Mouse (Mus musculus) bone marrow macrophage, adult 2 months (primary cell): ENCODE results near the gene Tbc1d13.

ENCODE experiments used
- CTCF ChIP-seq: IDR thresholded peaks from 2 replicates; pipeline ENCODE4 v1.5.1; 2012; ENCODE audit warnings: low read depth, mild to moderate bottlenecking, low read length, moderate library complexity
- POLR2A ChIP-seq: IDR thresholded peaks from 2 replicates; pipeline ENCODE4 v1.6.1; 2012; ENCODE audit warnings: mild to moderate bottlenecking, low read depth, low read length, borderline replicate concordance

- TF ChIP-seq CTCF (no peak), POLR2A (no peak)
These were observed 61.1 kb downstream of the Tbc1d13 start for GRCm38 (mm10) chr2:30194656-30195055.
